Mouse (Mus musculus): ENCODE results near the gene Olfr206.
"Not testable (repeated sequence)": the region's sequence is repeated elsewhere in the genome, so short reads cannot be mapped to it uniquely, and the experiment has no call there.

Olfr206 gene

DNA sequence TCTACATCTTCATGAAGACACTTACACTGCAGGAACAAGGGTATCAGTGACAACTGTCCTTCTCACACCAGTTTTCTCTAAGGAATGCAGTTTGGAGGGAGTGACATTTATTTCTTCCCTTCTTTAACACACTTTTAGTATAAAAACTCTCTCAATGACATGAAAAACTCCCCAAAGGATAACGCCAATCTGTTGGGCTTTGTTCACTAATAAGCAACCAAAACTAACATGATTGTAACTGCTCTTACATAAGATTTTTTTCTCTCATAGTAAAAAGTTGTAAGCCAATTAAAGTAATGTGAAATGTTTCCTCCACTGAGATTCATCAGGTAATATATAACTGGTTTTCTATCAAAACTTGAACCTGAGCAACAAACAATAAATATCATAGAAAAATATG, at the start of gene Olfr206:
Gene Olfr206, minus strand, starts transcription at position 101 of the 400 bp plus-strand sequence.
- in situ Hi-C loops (cut with MboI; ENCODE audit: low pct_unique_long_range_greater_than_20kb in 1 of 2, low sequenced_read_pairs in 2 of 2, unreplicated experiment in 1 of 2), result no loop called here

DNA sequence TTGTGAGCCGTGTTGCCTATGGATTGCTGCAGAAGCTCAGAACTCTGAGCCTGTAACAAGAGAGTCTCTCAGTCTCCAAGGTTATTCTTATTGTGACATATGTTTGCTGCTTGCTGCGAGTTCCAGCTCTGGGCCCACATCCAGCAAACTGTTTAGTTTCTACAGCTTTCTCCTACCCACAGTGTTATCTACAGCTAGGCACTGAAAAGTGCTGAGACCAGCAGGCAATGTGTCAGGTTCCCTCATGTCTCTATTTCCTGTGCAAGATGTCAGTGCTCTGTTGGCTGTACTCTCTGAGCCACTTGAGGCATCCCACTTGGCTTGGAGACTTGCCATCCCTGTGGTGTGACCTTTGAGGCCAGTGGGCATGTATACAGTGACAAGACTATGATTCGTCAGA, 44.3 kb upstream of the Olfr206 start:
- in situ Hi-C loops (cut with MboI; ENCODE audit: low pct_unique_long_range_greater_than_20kb in 1 of 2, low sequenced_read_pairs in 2 of 2, unreplicated experiment in 1 of 2), result no loop called here

DNA sequence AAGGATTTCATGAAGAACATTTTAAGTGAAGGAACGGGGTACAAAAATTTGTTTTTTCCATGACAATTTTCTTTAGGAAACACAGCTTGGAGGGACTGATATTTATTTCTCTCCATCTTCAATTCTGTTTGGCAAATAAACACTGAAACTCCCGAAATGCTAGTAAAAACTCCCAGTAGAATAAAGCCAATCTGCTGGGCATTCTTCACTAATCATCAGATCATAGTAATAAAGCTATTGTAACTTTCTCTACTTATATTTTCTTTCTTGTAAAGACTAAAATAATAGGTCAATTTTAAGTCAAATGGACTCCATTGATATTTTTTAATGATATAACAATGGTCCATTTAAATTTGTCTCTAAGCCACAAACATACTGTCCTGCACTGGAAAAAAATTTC, 14.8 kb upstream of the Olfr206 start, which contains the start of gene Olfr209:
Gene Olfr209, minus strand, starts transcription at position 101 of the 400 bp plus-strand sequence.
- in situ Hi-C loops (cut with MboI; ENCODE audit: low pct_unique_long_range_greater_than_20kb in 1 of 2, low sequenced_read_pairs in 2 of 2, unreplicated experiment in 1 of 2), result loop anchor here in 1 of 2 experiments (25.0 kb wide), 1 partner anchor 552 kb away; the partner anchor contains the start of gene Olfr173

DNA sequence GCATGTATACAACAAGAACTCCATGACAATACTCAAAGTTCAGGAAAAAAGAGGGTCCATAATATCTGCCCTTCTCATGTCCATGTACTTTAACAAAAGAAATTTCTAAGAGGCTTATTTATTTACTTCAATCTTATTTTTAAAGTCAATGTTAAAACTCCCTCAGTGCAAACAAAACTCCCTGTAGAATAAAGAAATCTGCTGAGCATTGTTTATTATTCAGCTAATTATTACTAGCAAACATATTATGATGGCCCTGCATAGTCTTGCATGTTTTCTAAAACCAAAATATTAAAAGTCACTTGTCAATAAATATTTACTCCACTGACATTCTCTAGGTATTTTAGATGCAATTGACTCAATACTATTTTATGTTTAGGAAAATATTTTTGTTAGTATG, 18.0 kb downstream of the Olfr206 start, which contains the start of gene Olfr205:
Gene Olfr205, minus strand, starts transcription at position 101 of the 400 bp plus-strand sequence.
- in situ Hi-C loops (cut with MboI; ENCODE audit: low pct_unique_long_range_greater_than_20kb in 1 of 2, low sequenced_read_pairs in 2 of 2, unreplicated experiment in 1 of 2), result no loop called here

DNA sequence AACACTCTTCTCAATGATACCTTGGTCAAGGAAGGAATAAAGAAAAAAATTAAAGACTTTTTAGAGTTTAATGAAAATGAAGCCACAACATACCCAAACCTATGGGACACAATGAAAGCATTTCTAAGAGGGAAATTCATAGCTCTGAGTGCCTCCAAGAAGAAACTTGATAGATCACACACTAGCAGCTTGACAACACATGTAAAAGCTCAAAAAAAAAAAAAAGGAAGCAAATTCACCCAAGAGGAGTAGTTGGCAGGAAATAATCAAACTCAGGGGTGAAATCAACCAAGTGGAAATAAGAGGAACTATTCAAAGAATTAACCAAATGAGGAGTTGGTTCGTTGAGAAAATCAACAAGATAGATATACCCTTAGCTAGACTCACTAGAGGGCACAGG, 25.8 kb downstream of the Olfr206 start:
- in situ Hi-C loops (cut with MboI; ENCODE audit: low pct_unique_long_range_greater_than_20kb in 1 of 2, low sequenced_read_pairs in 2 of 2, unreplicated experiment in 1 of 2), result not testable (repeated sequence)

DNA sequence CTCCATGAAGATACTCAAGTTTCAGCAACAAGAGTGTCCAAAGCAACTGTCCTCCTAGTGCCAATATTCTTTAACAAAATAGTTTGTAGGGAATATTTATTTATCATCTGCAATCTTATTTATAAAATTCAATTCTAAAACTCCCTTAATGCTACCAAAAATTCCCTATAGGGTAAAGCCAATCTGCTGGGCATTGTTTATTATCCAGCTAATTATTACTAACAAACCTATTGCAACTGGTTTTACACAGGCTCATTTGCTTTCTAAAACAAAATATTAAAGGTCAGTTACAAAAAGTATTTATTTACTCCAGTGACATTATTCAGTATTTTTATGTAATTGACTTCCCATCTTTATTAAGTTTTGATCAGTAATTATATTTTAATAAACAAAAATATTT, 30.9 kb downstream of the Olfr206 start, which contains the start of gene Olfr204:
Gene Olfr204, minus strand, starts transcription at position 101 of the 400 bp plus-strand sequence.
- in situ Hi-C loops (cut with MboI; ENCODE audit: low pct_unique_long_range_greater_than_20kb in 1 of 2, low sequenced_read_pairs in 2 of 2, unreplicated experiment in 1 of 2), result no loop called here

DNA sequence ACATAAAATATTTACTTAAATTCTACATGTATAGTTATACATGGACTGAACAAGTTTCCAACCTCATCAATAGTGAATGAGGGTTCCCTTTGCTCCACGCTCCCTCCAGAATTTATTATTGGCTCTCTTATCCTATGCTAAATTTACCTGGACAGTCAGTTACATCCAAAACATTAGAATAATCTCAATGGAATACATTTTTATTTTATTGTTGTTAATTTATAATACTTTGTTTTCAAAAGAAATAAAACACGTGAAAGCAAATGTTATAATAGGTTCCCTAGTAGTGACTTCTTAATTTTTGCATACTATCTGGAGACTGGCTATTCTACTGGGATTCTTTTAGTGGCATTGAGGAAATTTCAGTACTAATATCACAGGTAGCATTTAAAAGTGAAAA, 50.5 kb downstream of the Olfr206 start, which contains the start of gene Olfr203:
Gene Olfr203, plus strand, starts transcription at position 301 of the 400 bp plus-strand sequence.
- in situ Hi-C loops (cut with MboI; ENCODE audit: low pct_unique_long_range_greater_than_20kb in 1 of 2, low sequenced_read_pairs in 2 of 2, unreplicated experiment in 1 of 2), result no loop called here

Data from mouse embryonic stem cell (cell line).